Mouse (Mus musculus) hindbrain, postnatal 0 days (tissue): ENCODE measurements around the gene Olfr211. TPM values are rescaled to one million over a fixed set of nuclear protein-coding genes. Genes with fewer than 3 reads are reported as not detected.

Source experiments
- ATAC-seq: fragments of 200-750 bp; cut with Nextera tagmentation; 2 replicates; pipeline ENCODE4 v1.8.0; 2017; ENCODE audit warnings: mild to moderate bottlenecking, moderate TSS enrichment, moderate library complexity
- DNase-seq: peaks from one replicate; pipeline ENCODE4 v3.0.0-alpha.2; 2015; ENCODE audit warnings: low spot score
- H3K27ac ChIP-seq: fragments of 300-500 bp; sonication (generic); 2 replicates; pipeline ENCODE4 v1.5.1; 2014; ENCODE audit warnings: mild to moderate bottlenecking
- H3K27me3 ChIP-seq: fragments of 300-500 bp; sonication (generic); 2 replicates; pipeline ENCODE4 v1.6.1; 2014; ENCODE audit warnings: low read length, mixed read lengths; ENCODE audit not compliant: insufficient read depth
- H3K36me3 ChIP-seq: fragments of 300-500 bp; sonication (generic); 2 replicates; pipeline ENCODE4 v1.6.1; 2014; ENCODE audit warnings: low read length, mixed read lengths; ENCODE audit not compliant: insufficient read depth
- H3K4me1 ChIP-seq: fragments of 300-500 bp; sonication (generic); 2 replicates; pipeline ENCODE4 v1.6.1; 2014; ENCODE audit warnings: antibody characterized with exemption, low read length, mixed read lengths; ENCODE audit not compliant: insufficient read depth
- H3K4me2 ChIP-seq: fragments of 300-500 bp; sonication (generic); 2 replicates; pipeline ENCODE4 v1.6.1; 2014; ENCODE audit warnings: low read depth, mild to moderate bottlenecking, low read length, moderate library complexity, mixed read lengths
- H3K4me3 ChIP-seq: fragments of 300-500 bp; sonication (generic); 2 replicates; pipeline ENCODE4 v1.5.1; 2014; ENCODE audit warnings: low read length
- H3K9ac ChIP-seq: fragments of 300-500 bp; sonication (generic); replicated peaks from 2 replicates; pipeline ENCODE4 v1.6.1; 2014; ENCODE audit warnings: mild to moderate bottlenecking, low read length, moderate library complexity, mixed read lengths
- H3K9me3 ChIP-seq: fragments of 300-500 bp; sonication (generic); 2 replicates; pipeline ENCODE4 v1.6.1; 2016; ENCODE audit warnings: low read length, mixed read lengths
- CTCF ChIP-seq: IDR thresholded peaks from 2 replicates; pipeline ENCODE4 v1.5.1; 2016; ENCODE audit warnings: antibody characterized with exemption, control low read depth, low read depth
- WGBS: fragments of 180-500 bp; shearing (Covaris S2); extraction: QIAGEN DNeasy Blood & Tissue Kit; methylation state at CpG from one replicate; pipeline ENCODE4 v1.1.7; 2014; 5-methylcytosine and 5-hydroxymethylcytosine counted together
- polyA plus RNA-seq: library from polyadenylated mRNA; unstranded; fragments of >200 nt; fragmentation: Nextera tagmentation; extraction: Ambion mirVana; gene quantifications from 2 replicates; pipeline ENCODE4 v1.2.1, GENCODE M21; 2015
- total RNA-seq: library from RNA; depleted of rRNA; stranded (reverse); fragments of >200 nt; gene quantifications from 2 replicates; pipeline ENCODE4 v1.2.3, GENCODE M21; 2014; rRNA removed

Gene Olfr211
- not detected in 2 replicates for total RNA-seq
- not detected in 2 replicates for polyA plus RNA-seq

- no peak within 1 kb of the TSS for H3K27ac ChIP-seq
- H3K4me2 ChIP-seq: no peak within 1 kb of the TSS
- no peak for TF ChIP-seq CTCF
- no peak within 1 kb of the TSS for H3K9ac ChIP-seq
- ATAC-seq (no peak), DNase-seq (peak; percentile 63)
- no peak within 1 kb of the TSS for H3K4me3 ChIP-seq
- 50% methylated on average over 4 of the region's 4 CpGs for WGBS
- H3K4me1 ChIP-seq: no peaks in the 10 kb centered on the region
- no peaks in the 10 kb centered on the region for H3K9me3 ChIP-seq
- no peaks in the 10 kb centered on the region for H3K27me3 ChIP-seq
- H3K36me3 ChIP-seq: no peaks in the 10 kb centered on the region
Measured at GRCm38 (mm10) chr6:116488791-116489190, at the start of gene Olfr211. Gene Olfr211 (plus strand): TSS chr6:116489091.

GRCm38 (mm10) chr6:116439531-116439930, 49.4 kb upstream of the Olfr211 start:
- 87% methylated on average over 6 of the region's 6 CpGs for WGBS
- no peak for DNase-seq
- no peak for TF ChIP-seq CTCF
- Histone ChIP-seq H3K4me2 (no peak overlapping the region), H3K4me3 (no peak overlapping the region), H3K27me3 (no peaks in the 10 kb centered on the region), H3K9ac (no peak overlapping the region), H3K27ac (no peak overlapping the region), H3K4me1 (no peaks in the 10 kb centered on the region), H3K36me3 (no peaks in the 10 kb centered on the region), H3K9me3 (no peaks in the 10 kb centered on the region)
- ATAC-seq: no peak

- H3K4me3 ChIP-seq: no peak overlapping the region
- H3K4me2 ChIP-seq: no peak overlapping the region
- no peaks in the 10 kb centered on the region for H3K9me3 ChIP-seq
- no peaks in the 10 kb centered on the region for H3K4me1 ChIP-seq
- no peaks in the 10 kb centered on the region for H3K36me3 ChIP-seq
- H3K27me3 ChIP-seq: no peaks in the 10 kb centered on the region
- no peak for ATAC-seq
- no peak for TF ChIP-seq CTCF
- DNase-seq: no peak
- H3K27ac ChIP-seq: no peak overlapping the region
- 60% methylated on average over 4 of the region's 4 CpGs for WGBS
- no peak overlapping the region for H3K9ac ChIP-seq
Measured at GRCm38 (mm10) chr6:116440447-116440846, 48.4 kb upstream of the Olfr211 start.

DNA sequence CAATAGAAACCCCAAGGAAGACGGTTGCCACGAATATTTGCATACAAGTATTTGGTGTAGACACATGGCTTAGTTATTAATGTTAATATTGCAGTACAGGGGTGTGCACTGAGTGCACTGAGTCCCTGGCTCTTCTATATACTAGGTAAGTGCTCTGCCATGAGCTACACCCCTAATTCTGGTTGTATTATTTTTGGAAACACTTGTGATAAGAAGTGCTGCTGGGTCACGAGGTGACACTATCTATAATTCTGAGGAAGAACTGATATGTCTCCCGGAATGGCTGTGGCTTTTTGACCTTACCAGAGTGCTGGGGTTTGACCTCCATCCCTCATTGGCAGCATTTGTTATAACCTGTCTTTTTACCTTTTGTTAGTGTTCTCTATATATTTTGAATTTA, 48.0 kb upstream of the Olfr211 start:
- WGBS: 85% methylated on average over 4 of the region's 4 CpGs
- H3K27me3 ChIP-seq: no peaks in the 10 kb centered on the region
- no peak overlapping the region for H3K4me2 ChIP-seq
- H3K9ac ChIP-seq: no peak overlapping the region
- no peaks in the 10 kb centered on the region for H3K9me3 ChIP-seq
- ATAC-seq: no peak
- H3K4me3 ChIP-seq: no peak overlapping the region
- H3K36me3 ChIP-seq: no peaks in the 10 kb centered on the region
- H3K27ac ChIP-seq: no peak overlapping the region
- H3K4me1 ChIP-seq: no peaks in the 10 kb centered on the region
- DNase-seq: no peak
- TF ChIP-seq CTCF: no peak

DNA sequence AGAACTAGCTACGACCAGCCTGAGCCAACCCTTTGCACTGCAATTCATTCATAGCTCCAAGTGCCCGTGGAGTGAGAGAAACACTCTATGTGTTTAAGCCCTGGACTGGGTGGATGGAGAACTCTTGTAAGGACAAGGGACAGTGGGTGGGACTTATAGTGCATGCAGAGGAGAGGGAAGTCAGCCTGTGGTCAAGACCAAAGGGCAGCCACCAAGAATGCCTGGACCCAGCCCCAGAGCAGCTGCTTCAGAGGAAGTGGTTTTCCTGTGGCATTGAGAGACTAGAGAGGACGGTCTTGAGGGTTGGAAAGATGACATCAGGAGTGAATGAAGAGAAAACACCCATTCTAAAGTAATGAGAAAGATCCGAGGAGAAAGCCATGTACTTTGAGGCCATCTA, 33.1 kb upstream of the Olfr211 start:
- no peak overlapping the region for H3K27ac ChIP-seq
- no peaks in the 10 kb centered on the region for H3K9me3 ChIP-seq
- ATAC-seq: no peak
- peaks cover 7% of the 10 kb centered on the region; the same call in 1 of the 2 replicates for H3K27me3 ChIP-seq
- no peak overlapping the region for H3K9ac ChIP-seq
- WGBS: 80% methylated on average over 4 of the region's 4 CpGs
- H3K4me1 ChIP-seq: peaks cover 5% of the 10 kb centered on the region; the same call in 1 of the 2 replicates
- no peaks in the 10 kb centered on the region for H3K36me3 ChIP-seq
- TF ChIP-seq CTCF: no peak
- DNase-seq: no peak
- H3K4me2 ChIP-seq: no peak overlapping the region
- H3K4me3 ChIP-seq: no peak overlapping the region

DNA sequence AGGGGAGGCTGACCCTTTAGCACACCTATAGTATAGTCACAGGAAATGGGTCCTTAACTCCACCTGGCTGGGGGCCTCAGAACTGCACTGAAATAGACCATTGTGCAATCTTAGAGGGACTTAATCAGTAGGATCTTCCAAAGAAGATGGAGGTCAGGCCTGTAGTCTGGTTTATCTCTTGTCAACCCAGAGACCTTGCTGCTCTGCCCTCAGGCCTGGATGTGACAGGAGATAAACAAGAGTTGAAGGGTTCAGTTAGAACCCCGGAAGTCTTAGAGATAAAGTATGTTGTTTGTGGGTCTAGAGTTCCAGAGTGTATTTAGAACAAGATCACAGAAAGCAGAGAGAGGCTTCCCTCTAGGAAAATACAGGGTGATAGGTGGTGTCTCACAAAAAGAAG, 32.4 kb upstream of the Olfr211 start:
- no peak overlapping the region for H3K4me3 ChIP-seq
- peaks cover 5% of the 10 kb centered on the region; the same call in 1 of the 2 replicates for H3K4me1 ChIP-seq
- no peak for TF ChIP-seq CTCF
- DNase-seq: no peak
- H3K36me3 ChIP-seq: no peaks in the 10 kb centered on the region
- H3K4me2 ChIP-seq: no peak overlapping the region
- H3K9ac ChIP-seq: no peak overlapping the region
- 90% methylated on average over 1 of the region's 1 CpGs for WGBS
- no peak overlapping the region for H3K27ac ChIP-seq
- peaks cover 7% of the 10 kb centered on the region; the same call in 1 of the 2 replicates for H3K27me3 ChIP-seq
- no peaks in the 10 kb centered on the region for H3K9me3 ChIP-seq
- no peak for ATAC-seq

DNA sequence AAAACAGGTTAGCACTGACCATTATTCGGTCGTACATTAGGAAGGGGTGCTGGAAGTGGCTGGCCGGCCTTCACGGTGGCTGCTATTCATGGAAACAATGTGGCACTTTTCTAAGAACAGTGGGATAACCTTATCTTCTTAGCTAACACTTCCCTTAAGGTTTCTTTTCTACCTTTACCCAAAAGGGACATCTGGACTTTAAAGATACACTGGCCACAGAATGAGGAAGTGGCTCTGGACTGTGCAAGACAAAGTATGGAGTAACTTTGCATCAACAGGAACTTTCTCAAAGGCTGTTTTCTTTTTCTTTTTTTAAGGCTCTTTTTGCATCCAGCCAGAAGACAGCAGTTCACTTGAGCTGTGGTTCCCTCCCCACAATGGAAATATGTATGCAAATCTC, 30.2 kb upstream of the Olfr211 start:
- H3K27ac ChIP-seq: no peak overlapping the region
- no peaks in the 10 kb centered on the region for H3K9me3 ChIP-seq
- ATAC-seq (no peak), DNase-seq (no peak)
- no peak overlapping the region for H3K4me2 ChIP-seq
- H3K4me3 ChIP-seq: no peak overlapping the region
- H3K27me3 ChIP-seq: peaks cover 15% of the 10 kb centered on the region; the same call in 1 of the 2 replicates
- H3K36me3 ChIP-seq: no peaks in the 10 kb centered on the region
- peaks cover 5% of the 10 kb centered on the region; the same call in 1 of the 2 replicates for H3K4me1 ChIP-seq
- no peak for TF ChIP-seq CTCF
- no peak overlapping the region for H3K9ac ChIP-seq
- 78% methylated on average over 4 of the region's 4 CpGs for WGBS
